Mouse (Mus musculus): Measurements from ENCODE around the gene Tmem30b. TPM values are rescaled to one million over a fixed set of nuclear protein-coding genes. Genes with fewer than 3 reads are reported as not detected.

Gene Tmem30b
- polyA plus RNA-seq, 1 experiment from 2014 or later, result 0.18 TPM

Other genes with a start within 250 kb of the Tmem30b start
- 10.4 and 13.4 TPM in 2 replicates for gene Prkch, start 38.4 kb upstream of the Tmem30b start, polyA plus RNA-seq (2015; fragmentation: Nextera tagmentation; extraction: Ambion mirVana)

Measured in midbrain, embryonic 16.5 days (tissue).